ENCODE assay signal across 25 mouse cellular contexts in the genomic region with DNA sequence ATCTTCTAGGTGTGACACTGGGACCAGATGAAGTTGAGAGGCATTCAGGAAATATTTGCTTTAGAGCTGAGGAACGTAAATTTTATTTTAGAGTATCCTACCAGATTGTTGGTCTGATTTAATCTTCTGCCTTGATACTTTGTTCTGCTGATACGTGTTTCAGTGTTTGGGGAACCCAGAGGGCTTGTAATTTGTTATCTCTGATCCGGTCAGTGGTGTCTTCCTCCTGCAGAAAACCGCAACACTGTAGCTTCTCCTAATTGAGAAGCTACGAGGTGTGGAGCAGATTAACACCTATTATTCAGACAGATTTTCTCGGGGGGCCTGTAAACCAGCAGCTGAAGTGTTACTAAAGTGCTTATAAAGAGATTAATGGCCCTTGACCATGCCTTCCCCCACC. TPM values are rescaled to one million over a fixed set of nuclear protein-coding genes. Genes with fewer than 3 reads are reported as not detected.
DNase-seq lines count a peak whose midpoint lies in the region; ATAC-seq and TF ChIP-seq lines count a peak whose summit lies in the region.
"Had no signal": no experiment of that assay in that cellular context is flagged by ENCODE, and none has a peak within 500 bp of the region (broad histone marks: within the 10 kb centered on the region; RNA-seq: fewer than 3 reads in every experiment).

No protein-coding gene starts in this region.

- no peak overlapping the region for H3K4me3 ChIP-seq in neural tube, embryonic 14.5 days (ENCODE audit: low read depth, low read length)
- no peak overlapping the region for H3K4me3 ChIP-seq in neural tube, embryonic 15.5 days (replicated peaks)
- no peak overlapping the region for H3K4me3 ChIP-seq in G1E (ENCODE audit: low read depth, low read length)
- H3K4me3 ChIP-seq: embryonic facial prominence, embryonic 15.5 days; erythroblast, embryonic 14.5 days; forebrain, embryonic 10.5 days; gastrocnemius, adult 2 months; heart, embryonic 10.5 days; hindbrain, embryonic 12.5 days had no signal

- ATAC-seq in neural tube, embryonic 14.5 days (ENCODE audit: low read depth): 0 out of 2 replicates have a peak, but pooled peaks have one; percentile 28
- ATAC-seq in neural tube, embryonic 15.5 days (ENCODE audit: low FRiP score): no peak
- peak; percentile 77 for ATAC-seq in G1E (ENCODE audit: extremely low read depth, insufficient number of reproducible peaks, low FRiP score, poor library complexity, severe bottlenecking)
- ATAC-seq in common myeloid progenitor, adult 5-6 weeks (replicated peaks; ENCODE audit: low read depth, poor library complexity, severe bottlenecking): peak; percentile 48; the same call in 1 of the 2 replicates
- 0 out of 2 replicates have a peak, but pooled peaks have one; percentile 24 for ATAC-seq in megakaryocyte-erythroid progenitor cell, adult 5-6 weeks (replicated peaks; ENCODE audit: low FRiP score, low TSS enrichment, poor library complexity, severe bottlenecking)
- ATAC-seq: forebrain, embryonic 14.5 days; hindbrain, embryonic 16.5 days; inflammation-experienced regulatory T-cells, adult 6 months had no signal

- no peaks in the 10 kb centered on the region for H3K27me3 ChIP-seq in neural tube, embryonic 14.5 days (ENCODE audit: control insufficient read depth, insufficient read depth, low read length)
- H3K27me3 ChIP-seq in neural tube, embryonic 15.5 days (replicated peaks): 0 out of 2 replicates have a peak, but pooled peaks cover under 1% of the 10 kb centered on the region
- H3K27me3 ChIP-seq in G1E (ENCODE audit: insufficient read depth, low read length): peaks cover 22% of the 10 kb centered on the region; the same call in 1 of the 2 replicates
- H3K27me3 ChIP-seq: embryonic facial prominence, embryonic 15.5 days; hindbrain, embryonic 12.5 days had no signal

- H3K4me1 ChIP-seq in neural tube, embryonic 14.5 days (ENCODE audit: control insufficient read depth, insufficient read depth, low read length): 0 out of 2 replicates have a peak, but pooled peaks cover 2% of the 10 kb centered on the region
- H3K4me1 ChIP-seq in neural tube, embryonic 15.5 days: no peaks in the 10 kb centered on the region
- H3K4me1 ChIP-seq in G1E (ENCODE audit: insufficient read depth, low read depth, low read length): peaks cover 33% of the 10 kb centered on the region
- H3K4me1 ChIP-seq: embryonic facial prominence, embryonic 15.5 days; hindbrain, embryonic 12.5 days had no signal

- 21% methylated on average over 6 of the region's 6 CpGs for WGBS in neural tube, embryonic 14.5 days
- WGBS in neural tube, embryonic 15.5 days: 24% methylated on average over 6 of the region's 6 CpGs

- H3K36me3 ChIP-seq in neural tube, embryonic 14.5 days (ENCODE audit: control insufficient read depth, insufficient read depth, low read length): no peaks in the 10 kb centered on the region
- H3K36me3 ChIP-seq in neural tube, embryonic 15.5 days: no peaks in the 10 kb centered on the region
- H3K36me3 ChIP-seq in G1E (replicated peaks): no peaks in the 10 kb centered on the region
- H3K36me3 ChIP-seq: embryonic facial prominence, embryonic 15.5 days; forebrain, embryonic 10.5 days; heart, embryonic 10.5 days; hindbrain, embryonic 12.5 days had no signal

- TF ChIP-seq CTCF in G1E (IDR thresholded peaks at IDR 0.05; ENCODE audit: low read depth, low read length): no peak

- no peak overlapping the region for H3K4me2 ChIP-seq in neural tube, embryonic 14.5 days (ENCODE audit: low read depth, low read length)
- no peak overlapping the region for H3K4me2 ChIP-seq in neural tube, embryonic 15.5 days
- H3K4me2 ChIP-seq: embryonic facial prominence, embryonic 15.5 days; hindbrain, embryonic 12.5 days had no signal

- H3K27ac ChIP-seq in neural tube, embryonic 14.5 days (ENCODE audit: low read depth, low read length): no peak overlapping the region
- H3K27ac ChIP-seq in neural tube, embryonic 15.5 days (replicated peaks): no peak overlapping the region
- H3K27ac ChIP-seq: embryonic facial prominence, embryonic 15.5 days; forebrain, embryonic 10.5 days; gastrocnemius, adult 2 months; heart, embryonic 10.5 days; hindbrain, embryonic 12.5 days had no signal

- no peaks in the 10 kb centered on the region for H3K9me3 ChIP-seq in neural tube, embryonic 14.5 days (ENCODE audit: control insufficient read depth, low read length)
- H3K9me3 ChIP-seq in neural tube, embryonic 15.5 days (replicated peaks): no peaks in the 10 kb centered on the region
- H3K9me3 ChIP-seq in G1E (replicated peaks): no peaks in the 10 kb centered on the region
- H3K9me3 ChIP-seq: embryonic facial prominence, embryonic 15.5 days; forebrain, embryonic 10.5 days; heart, embryonic 10.5 days; hindbrain, embryonic 12.5 days had no signal

- DNase-seq in G1E (ENCODE audit: low spot score): peak; percentile 20
- no peak for DNase-seq in adrenal gland, postnatal 4 days (ENCODE audit: low spot score in 2 of 2)
- DNase-seq in right cerebral cortex, postnatal 36 days (ENCODE audit: low spot score in 2 of 2): no peak
- DNase-seq in thymus, adult 18-20 months: no peak
- DNase-seq: adrenal gland, adult 2 months; adrenal gland, postnatal 36 days; cerebellum, adult 11-12 months; cerebellum, adult 9-10 months; cerebellum, postnatal 25 days; gastrocnemius, adult 2 months; heart, adult 18-20 months; heart, postnatal 10 days; heart, postnatal 4 days had no signal

- no peak overlapping the region for H3K9ac ChIP-seq in neural tube, embryonic 14.5 days (replicated peaks; ENCODE audit: low read depth, low read length)
- no peak overlapping the region for H3K9ac ChIP-seq in neural tube, embryonic 15.5 days (replicated peaks)
- H3K9ac ChIP-seq: embryonic facial prominence, embryonic 15.5 days; hindbrain, embryonic 12.5 days had no signal

RNA-seq across cellular contexts. Expression of a gene that starts 27.0 kb away (rescaled TPM):
- polyA plus RNA-seq in neural tube, embryonic 14.5 days (2014; fragmentation: Nextera tagmentation; extraction: Ambion mirVana): 2.1 and 3.4 TPM in 2 replicates
- polyA plus RNA-seq in neural tube, embryonic 15.5 days (2015; fragmentation: Nextera tagmentation; extraction: Ambion mirVana): 1.7 and 5.8 TPM in 2 replicates
- total RNA-seq in G1E (2014; fragmentation: Nextera tagmentation) (109 and 152 TPM in 2 replicates), G1E (2017) (14.0 and 16.6 TPM in 2 replicates)
- 50.3 and 51.3 TPM in 2 replicates for polyA plus RNA-seq in G1E (2012)
- 16.6 and 31.8 TPM in 2 replicates for total RNA-seq in common myeloid progenitor, adult 5-6 weeks (2017)
- total RNA-seq in megakaryocyte-erythroid progenitor cell, adult 5-6 weeks (2014; fragmentation: Nextera tagmentation): 52.5 and 58.0 TPM in 2 replicates
- 15.6 and 16.7 TPM in 2 replicates for total RNA-seq in megakaryocyte-erythroid progenitor cell, adult 5-6 weeks (2017)
- 10 to 100 TPM; 37.5 to 43.3 TPM for total RNA-seq in adrenal gland, postnatal 4 days (2021)
